Mouse (Mus musculus): Measurements from ENCODE around the gene Rarres2.

DNA sequence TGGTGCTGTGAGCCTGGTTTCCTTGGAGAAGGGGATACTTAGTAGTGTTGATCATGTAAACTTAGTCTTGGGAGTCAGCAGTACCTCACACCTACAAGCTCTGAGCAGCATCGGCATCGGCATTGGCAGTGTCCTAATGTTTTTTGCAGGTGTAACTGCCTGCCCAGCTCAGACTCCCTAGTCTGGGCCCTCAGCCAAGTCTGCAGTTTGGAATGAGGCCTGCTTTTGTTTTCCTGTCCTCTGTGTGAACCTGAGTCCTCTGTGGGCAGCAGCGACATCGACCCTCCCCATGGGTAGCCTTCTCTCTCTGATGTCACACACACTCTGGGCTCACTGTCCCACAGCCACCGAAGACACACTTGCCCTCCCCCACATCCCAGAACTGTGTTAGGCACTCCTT, 6.3 kb downstream of the Rarres2 start:
- TF ChIP-seq CTCF (IDR thresholded peaks at IDR 0.05; ENCODE audit: borderline replicate concordance, insufficient read depth, low read depth, low read length) (no peak), POLR2A (IDR thresholded peaks at IDR 0.05; ENCODE audit: borderline replicate concordance, insufficient read depth, low read length) (no peak)

Measured in cerebellum, adult 2 months (tissue).